Comparison of ENCODE assay signal across 30 mouse cellular contexts in the genomic region with DNA sequence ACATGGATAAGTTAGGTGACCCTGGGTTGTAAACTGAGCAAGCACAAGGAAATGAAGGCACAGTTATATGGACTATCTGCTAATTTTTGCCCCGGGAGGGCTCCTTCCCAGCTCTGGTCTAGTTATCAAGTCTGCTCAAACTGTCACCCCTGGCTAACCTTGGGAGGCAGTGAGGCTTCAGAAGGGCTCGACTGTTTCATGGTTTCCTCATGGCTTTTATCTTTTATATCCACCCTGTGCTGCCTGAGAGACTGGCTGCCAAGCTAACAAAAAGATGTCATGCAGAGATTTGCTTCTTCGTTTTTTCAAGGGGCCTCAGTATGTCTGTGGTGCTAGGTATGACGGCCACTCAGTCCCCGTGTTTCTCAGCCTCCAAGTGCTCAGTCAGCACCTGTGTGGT. TPM values are rescaled to one million over a fixed set of nuclear protein-coding genes. Genes with fewer than 3 reads are reported as not detected.
DNase-seq lines count a peak whose midpoint lies in the region; ATAC-seq and TF ChIP-seq lines count a peak whose summit lies in the region.
"Had no signal": no experiment of that assay in that cellular context is flagged by ENCODE, and none has a peak within 500 bp of the region (broad histone marks: within the 10 kb centered on the region; RNA-seq: fewer than 3 reads in every experiment).

No protein-coding gene starts in this region.

- WGBS in liver, embryonic 12.5 days (ENCODE audit: insufficient replicate concordance) = 13% methylated on average over 5 of the region's 5 CpGs
- whole genome bisulfite sequencing in liver, postnatal 0 days (ENCODE audit: insufficient replicate concordance) = 47% methylated on average over 5 of the region's 5 CpGs
- 50% methylated on average over 5 of the region's 5 CpGs for WGBS in kidney, embryonic 15.5 days

- H3K9me3 ChIP-seq in liver, embryonic 12.5 days (replicated peaks) = no peaks in the 10 kb centered on the region
- H3K9me3 ChIP-seq in MEL (replicated peaks; ENCODE audit: insufficient read depth, low read length) = no peaks in the 10 kb centered on the region
- no peaks in the 10 kb centered on the region for H3K9me3 ChIP-seq in liver, postnatal 0 days (ENCODE audit: low read length)
- no peaks in the 10 kb centered on the region for H3K9me3 ChIP-seq in kidney, embryonic 15.5 days (replicated peaks)
- H3K9me3 ChIP-seq: embryonic facial prominence, embryonic 12.5 days; embryonic facial prominence, embryonic 15.5 days; heart, embryonic 12.5 days; heart, embryonic 15.5 days; hindbrain, embryonic 12.5 days; hindbrain, embryonic 15.5 days had no signal

- no peak overlapping the region for H3K9ac ChIP-seq in liver, embryonic 12.5 days
- H3K9ac ChIP-seq in MEL (ENCODE audit: control insufficient read depth, low read depth, low read length, poor library complexity, severe bottlenecking) = peak overlapping the region; percentile 5; the same call in 1 of the 2 replicates
- H3K9ac ChIP-seq in liver, postnatal 0 days (replicated peaks) = no peak overlapping the region
- no peak overlapping the region for H3K9ac ChIP-seq in kidney, embryonic 15.5 days
- H3K9ac ChIP-seq: embryonic facial prominence, embryonic 12.5 days; embryonic facial prominence, embryonic 15.5 days; forebrain, postnatal 0 days; heart, embryonic 12.5 days; heart, embryonic 15.5 days; hindbrain, embryonic 12.5 days; hindbrain, embryonic 15.5 days had no signal

- no peak for TF ChIP-seq CTCF in MEL (IDR thresholded peaks at IDR 0.05 in 2 of 3, conservative IDR thresholded peaks at IDR 0.05 in 1 of 3; ENCODE audit: control insufficient read depth in 1 of 3, insufficient read depth in 1 of 3, low read depth in 2 of 3, low read length in 3 of 3, poor library complexity in 1 of 3, severe bottlenecking in 1 of 3)
- TF ChIP-seq CTCF in liver, postnatal 0 days (IDR thresholded peaks at IDR 0.05; ENCODE audit: low read depth) = no peak

- peak; percentile 63 to 84 for TF ChIP-seq EP300 in MEL (IDR thresholded peaks at IDR 0.05; ENCODE audit: low read depth in 1 of 2, low read length in 2 of 2)
- no peak for TF ChIP-seq EP300 in liver, postnatal 0 days (IDR thresholded peaks at IDR 0.05; ENCODE audit: low read depth)

- H3K36me3 ChIP-seq in liver, embryonic 12.5 days = no peaks in the 10 kb centered on the region
- H3K36me3 ChIP-seq in MEL (ENCODE audit: control insufficient read depth in 1 of 2, insufficient read depth in 2 of 2, low read length in 2 of 2) = peaks cover 0 to 4% of the 10 kb centered on the region in 2 experiments; a peak in 2 of 4 replicates
- H3K36me3 ChIP-seq in liver, postnatal 0 days (replicated peaks; ENCODE audit: insufficient read depth, low read length) = no peaks in the 10 kb centered on the region
- H3K36me3 ChIP-seq in kidney, embryonic 15.5 days = no peaks in the 10 kb centered on the region
- H3K36me3 ChIP-seq: embryonic facial prominence, embryonic 12.5 days; embryonic facial prominence, embryonic 15.5 days; heart, embryonic 12.5 days; heart, embryonic 15.5 days; hindbrain, embryonic 12.5 days; hindbrain, embryonic 15.5 days had no signal

- TF ChIP-seq RAD21 in MEL (IDR thresholded peaks at IDR 0.05; ENCODE audit: low read depth, low read length) = no peak

- H3K4me3 ChIP-seq in liver, embryonic 12.5 days = no peak overlapping the region
- H3K4me3 ChIP-seq in MEL (ENCODE audit: control insufficient read depth in 1 of 2, insufficient read depth in 1 of 2, low read depth in 2 of 2, low read length in 2 of 2) = no peak overlapping the region
- no peak overlapping the region for H3K4me3 ChIP-seq in liver, postnatal 0 days (ENCODE audit: low read depth, low read length)
- H3K4me3 ChIP-seq in kidney, embryonic 15.5 days (replicated peaks) = no peak overlapping the region
- H3K4me3 ChIP-seq: embryonic facial prominence, embryonic 12.5 days; embryonic facial prominence, embryonic 15.5 days; gastrocnemius, adult 2 months; heart, embryonic 12.5 days; heart, embryonic 15.5 days; hindbrain, embryonic 12.5 days; hindbrain, embryonic 15.5 days had no signal

- no peaks in the 10 kb centered on the region for H3K79me2 ChIP-seq in MEL (ENCODE audit: control insufficient read depth, insufficient read depth, low read length, poor library complexity)

- peak; percentile 21; the same call in 1 of the 2 replicates for ATAC-seq in liver, embryonic 12.5 days
- ATAC-seq in liver, postnatal 0 days = 0 out of 2 replicates have a peak, but pooled peaks have one; percentile 13
- no peak for ATAC-seq in activated CD4-positive, CD25-positive, alpha-beta regulatory T cell, adult 4 months
- no peak for ATAC-seq in kidney, embryonic 15.5 days (replicated peaks; ENCODE audit: low FRiP score)
- ATAC-seq: CD4-positive, CD25-positive, alpha-beta regulatory T cell, adult 4 months; forebrain, embryonic 14.5 days; forebrain, postnatal 0 days; Patski had no signal

- no peak overlapping the region for H3K4me2 ChIP-seq in liver, embryonic 12.5 days
- H3K4me2 ChIP-seq in liver, postnatal 0 days (ENCODE audit: low read depth, low read length) = no peak overlapping the region
- no peak overlapping the region for H3K4me2 ChIP-seq in kidney, embryonic 15.5 days
- H3K4me2 ChIP-seq: embryonic facial prominence, embryonic 12.5 days; embryonic facial prominence, embryonic 15.5 days; heart, embryonic 12.5 days; heart, embryonic 15.5 days; hindbrain, embryonic 12.5 days; hindbrain, embryonic 15.5 days had no signal

- DNase-seq in liver (no peak), MEL (ENCODE audit: low read depth, low spot score) (peak; percentile 82), MEL-GATA-1-ER (ENCODE audit: extremely low read depth, low read depth) (peak; percentile 15)
- DNase-seq in liver, postnatal 0 days = no peak
- no peak for DNase-seq in left cerebral cortex, adult 18-20 months (ENCODE audit: low spot score in 2 of 2)
- DNase-seq: adrenal gland, adult 2 months; adrenal gland, postnatal 36 days; cerebellum, adult 11 months; cerebellum, adult 2 months; cerebellum, adult 9-11 months; cerebellum, postnatal 25 days; forebrain, postnatal 0 days; gastrocnemius, adult 2 months; gastrocnemius, postnatal 14 days; heart, adult 18-20 months; heart, postnatal 10 days; heart, postnatal 36 days had no signal

- TF ChIP-seq POLR2A in MEL (IDR thresholded peaks at IDR 0.05; ENCODE audit: control insufficient read depth in 1 of 2, insufficient read depth in 1 of 2, low read depth in 1 of 2, low read length in 2 of 2, poor library complexity in 1 of 2) = 0 out of 4 replicates have a peak, but pooled peaks of 1 of the 2 experiments have one; percentile 2

- no peak overlapping the region for H3K27ac ChIP-seq in liver, embryonic 12.5 days
- H3K27ac ChIP-seq in MEL (ENCODE audit: control insufficient read depth, low read depth, low read length) = peak overlapping the region; percentile 74; the same call in 1 of the 2 replicates
- H3K27ac ChIP-seq in liver, postnatal 0 days (ENCODE audit: low read depth) = no peak overlapping the region
- H3K27ac ChIP-seq in kidney, embryonic 15.5 days = no peak overlapping the region
- H3K27ac ChIP-seq: embryonic facial prominence, embryonic 12.5 days; embryonic facial prominence, embryonic 15.5 days; gastrocnemius, adult 2 months; heart, embryonic 15.5 days; hindbrain, embryonic 12.5 days; hindbrain, embryonic 15.5 days had no signal

- no peaks in the 10 kb centered on the region for H3K27me3 ChIP-seq in liver, embryonic 12.5 days (replicated peaks)
- no peaks in the 10 kb centered on the region for H3K27me3 ChIP-seq in MEL (ENCODE audit: control insufficient read depth in 1 of 2, insufficient read depth in 2 of 2, low read length in 2 of 2)
- no peaks in the 10 kb centered on the region for H3K27me3 ChIP-seq in liver, postnatal 0 days (ENCODE audit: insufficient read depth, low read length)
- H3K27me3 ChIP-seq in kidney, embryonic 15.5 days = peaks cover 75% of the 10 kb centered on the region
- H3K27me3 ChIP-seq: heart, embryonic 15.5 days had no signal

- 0 out of 2 replicates have a peak, but pooled peaks cover 5% of the 10 kb centered on the region for H3K4me1 ChIP-seq in liver, embryonic 12.5 days
- H3K4me1 ChIP-seq in MEL (ENCODE audit: control insufficient read depth in 1 of 2, insufficient read depth in 2 of 2, low read length in 2 of 2) = peaks cover 3 to 16% of the 10 kb centered on the region in 2 experiments
- H3K4me1 ChIP-seq in liver, postnatal 0 days (ENCODE audit: insufficient read depth) = no peaks in the 10 kb centered on the region
- H3K4me1 ChIP-seq in kidney, embryonic 15.5 days = peaks cover 11% of the 10 kb centered on the region
- H3K4me1 ChIP-seq: embryonic facial prominence, embryonic 12.5 days; heart, embryonic 12.5 days; heart, embryonic 15.5 days had no signal

TF ChIP-seq in MEL, 35 proteins besides CTCF, POLR2A, EP300 and RAD21 (continues in another document):
- TF ChIP-seq JUND (IDR thresholded peaks at IDR 0.05; ENCODE audit: low read depth, low read length) = no peak
- no peak for TF ChIP-seq CHD2 (IDR thresholded peaks at IDR 0.05; ENCODE audit: low read length)
- TF ChIP-seq CHD1 (IDR thresholded peaks at IDR 0.05; ENCODE audit: low read depth, low read length) = no peak
- TF ChIP-seq MYB (IDR thresholded peaks at IDR 0.05; ENCODE audit: low read depth, low read length) = peak; percentile 29; the same call in 1 of the 2 replicates
- peak; percentile 71 for TF ChIP-seq TCF12 (IDR thresholded peaks at IDR 0.05; ENCODE audit: low read depth, low read length)
- TF ChIP-seq BHLHE40 (IDR thresholded peaks at IDR 0.05; ENCODE audit: borderline replicate concordance, low read depth, low read length) = no peak

RNA-seq across cellular contexts. Expression of gene Cfap77, which starts 36.2 kb away (rescaled TPM):
- 0.12 and 0.30 TPM in 2 replicates for polyA plus RNA-seq in liver, embryonic 12.5 days (2016; fragmentation: Nextera tagmentation; extraction: Ambion mirVana)
- total RNA-seq in MEL (2012; rRNA removed) = 0.95 and 1.1 TPM in 2 replicates
- 1 to 10 TPM in 1 of 2 experiments, not detected in 1; 2.4 TPM for polyA plus RNA-seq in MEL (2012; ENCODE audit: insufficient read depth in 1 of 2, insufficient read length in 2 of 2, low read depth in 1 of 2, low replicate concordance in 2 of 2, missing spikeins in 1 of 2)
- polyA plus RNA-seq in liver, postnatal 0 days (2015; fragmentation: Nextera tagmentation; extraction: Ambion mirVana) = 0.06 TPM in 1 of 2 replicates, not detected in the other
- polyA plus RNA-seq in activated CD4-positive, CD25-positive, alpha-beta regulatory T cell, adult 4 months (2017; shearing (Covaris generic)) = 1 to 10 TPM; 1.2 TPM
- total RNA-seq in left cerebral cortex, adult 18-20 months (2021) = not detected
- polyA plus RNA-seq in kidney, embryonic 15.5 days (2015; fragmentation: Nextera tagmentation; extraction: Ambion mirVana) = 0.31 and 0.35 TPM in 2 replicates
- total RNA-seq: common myeloid progenitor, adult 5-6 weeks; gastrocnemius, adult 2 months; gastrocnemius, postnatal 14 days; heart, postnatal 10 days; heart, postnatal 36 days had no signal

RNA-seq across cellular contexts. Expression of gene Ttf1, which starts 41.4 kb away (rescaled TPM):
- polyA plus RNA-seq in liver, embryonic 12.5 days (2016; fragmentation: Nextera tagmentation; extraction: Ambion mirVana) = 7.9 and 8.4 TPM in 2 replicates
- 12.7 and 13.5 TPM in 2 replicates for total RNA-seq in MEL (2012; rRNA removed)
- 10 to 100 TPM in 1 of 2 experiments, not detected in 1; 15.6 TPM for polyA plus RNA-seq in MEL (2012; ENCODE audit: insufficient read depth in 1 of 2, insufficient read length in 2 of 2, low read depth in 1 of 2, low replicate concordance in 2 of 2, missing spikeins in 1 of 2)
- polyA plus RNA-seq in liver, postnatal 0 days (2015; fragmentation: Nextera tagmentation; extraction: Ambion mirVana) = 3.0 and 3.1 TPM in 2 replicates
- 10 to 100 TPM; 15.4 to 18.3 TPM for polyA plus RNA-seq in activated CD4-positive, CD25-positive, alpha-beta regulatory T cell, adult 4 months (2017; shearing (Covaris generic))
- total RNA-seq in left cerebral cortex, adult 18-20 months (2021) = 10 to 100 TPM; 11.2 to 12.7 TPM
- polyA plus RNA-seq in kidney, embryonic 15.5 days (2015; fragmentation: Nextera tagmentation; extraction: Ambion mirVana) = 11.5 and 11.7 TPM in 2 replicates

Comparison
In these comparisons a context has a peak if more than half of its experiments do, and no peak if none do; other contexts are left out.
1. ATAC-seq: peak in liver, embryonic 12.5 days (single experiment) and liver, postnatal 0 days (single experiment); none in activated CD4-positive, CD25-positive, alpha-beta regulatory T cell, adult 4 months (single experiment) and kidney, embryonic 15.5 days (single experiment).
2. DNase-seq: peak in MEL (single experiment) and MEL-GATA-1-ER (single experiment); none in liver (single experiment), liver, postnatal 0 days (single experiment) and left cerebral cortex, adult 18-20 months (0 of 2).